Mouse (Mus musculus): Measurements from ENCODE around the gene Olfr618. TPM values are rescaled to one million over a fixed set of nuclear protein-coding genes. Genes with fewer than 3 reads are reported as not detected.
"Not testable (repeated sequence)": the region's sequence is repeated elsewhere in the genome, so short reads cannot be mapped to it uniquely, and the experiment has no call there.

The Olfr618 gene
- polyA plus RNA-seq (2016; fragmentation: Nextera tagmentation; extraction: Ambion mirVana), result not detected in 2 replicates

DNA sequence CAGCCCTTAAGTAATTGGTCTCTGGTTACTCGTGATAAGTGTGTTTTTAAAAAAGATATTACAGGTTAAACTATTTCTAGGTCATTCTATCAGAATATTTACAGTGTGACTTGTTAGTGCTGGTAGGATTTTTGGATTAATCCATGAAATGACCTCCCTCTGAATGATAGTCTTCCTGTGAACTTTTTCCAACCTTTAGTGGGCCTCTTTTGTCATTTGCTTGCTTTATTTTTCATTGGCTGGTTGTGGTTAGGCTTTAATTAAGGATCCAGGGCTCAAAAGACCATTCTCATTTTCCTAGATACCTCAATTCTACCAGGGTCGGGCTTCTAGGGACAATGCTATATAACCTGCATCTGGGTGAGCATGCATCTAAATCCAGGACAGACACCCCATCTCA lies at the start of gene Olfr618:
Olfr618 (plus strand) TSS at position 301 of the 400 bp plus-strand sequence.
- WGBS, result 68% methylated on average over 2 of the region's 2 CpGs
- no peak for DNase-seq (ENCODE audit: low spot score)
- no peaks in the 10 kb centered on the region for H3K27me3 ChIP-seq (replicated peaks; ENCODE audit: low read depth, poor library complexity, severe bottlenecking)
- no peaks in the 10 kb centered on the region for H3K9me3 ChIP-seq
- H3K4me1 ChIP-seq, result no peaks in the 10 kb centered on the region
- H3K27ac ChIP-seq (replicated peaks), result no peak within 1 kb of the TSS
- H3K4me3 ChIP-seq, result no peak within 1 kb of the TSS
- H3K36me3 ChIP-seq (replicated peaks), result no peaks in the 10 kb centered on the region

DNA sequence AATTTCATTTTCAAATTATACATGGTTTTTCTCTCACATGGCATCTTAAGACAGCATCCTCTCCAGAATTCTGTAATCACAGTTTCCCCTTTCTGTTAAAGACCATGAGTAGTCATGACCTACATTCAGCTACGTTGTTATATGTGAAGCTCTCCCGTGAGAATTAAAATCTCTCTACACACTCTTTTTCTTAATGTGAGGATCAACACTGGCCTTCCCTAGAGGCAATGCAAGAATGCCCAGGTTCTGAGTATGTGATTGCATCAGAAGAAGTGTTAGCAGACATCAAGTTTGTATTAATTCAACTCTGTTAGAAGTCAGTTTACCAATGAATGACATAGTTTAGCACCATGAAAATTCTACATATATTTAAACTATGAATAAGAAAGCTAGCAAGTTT lies 47.3 kb upstream of the Olfr618 start, which contains the start of gene Olfr612:
Olfr612 (minus strand) TSS at position 101 of the 400 bp plus-strand sequence.
- not testable (repeated sequence) for H3K27ac ChIP-seq (replicated peaks); H3K4me1 ChIP-seq; H3K4me3 ChIP-seq; H3K9me3 ChIP-seq; H3K36me3 ChIP-seq (replicated peaks); DNase-seq (ENCODE audit: low spot score); H3K27me3 ChIP-seq (replicated peaks; ENCODE audit: low read depth, poor library complexity, severe bottlenecking)
- WGBS, result 83% methylated on average over 2 of the region's 2 CpGs

DNA sequence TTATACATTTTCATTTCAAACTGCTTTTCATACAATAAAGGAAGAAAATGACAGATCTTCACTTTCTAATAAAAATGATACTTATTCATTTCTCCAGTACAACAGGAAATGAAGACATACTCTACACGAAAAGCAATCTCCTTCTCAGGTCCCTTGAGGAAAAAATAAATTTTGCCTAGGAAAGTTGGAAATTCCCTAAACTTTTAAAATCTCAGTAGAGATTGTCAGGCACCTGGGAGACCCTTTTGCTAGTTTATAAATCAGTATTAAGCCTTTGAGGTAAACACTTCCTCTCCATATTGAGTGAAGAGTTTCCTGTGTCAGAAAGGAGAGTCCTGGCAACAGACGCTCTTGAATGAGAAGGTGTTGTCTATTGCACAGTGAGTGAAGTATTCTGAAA lies 42.1 kb upstream of the Olfr618 start, which contains the start of gene Olfr613:
Olfr613 (plus strand) TSS at position 301 of the 400 bp plus-strand sequence.
- H3K4me3 ChIP-seq, result no peak within 1 kb of the TSS
- H3K27me3 ChIP-seq (replicated peaks; ENCODE audit: low read depth, poor library complexity, severe bottlenecking), result no peaks in the 10 kb centered on the region
- 78% methylated on average over 2 of the region's 2 CpGs for WGBS
- DNase-seq (ENCODE audit: low spot score), result no peak
- H3K27ac ChIP-seq (replicated peaks), result no peak within 1 kb of the TSS
- no peaks in the 10 kb centered on the region for H3K9me3 ChIP-seq
- H3K4me1 ChIP-seq, result no peaks in the 10 kb centered on the region
- H3K36me3 ChIP-seq (replicated peaks), result no peaks in the 10 kb centered on the region

DNA sequence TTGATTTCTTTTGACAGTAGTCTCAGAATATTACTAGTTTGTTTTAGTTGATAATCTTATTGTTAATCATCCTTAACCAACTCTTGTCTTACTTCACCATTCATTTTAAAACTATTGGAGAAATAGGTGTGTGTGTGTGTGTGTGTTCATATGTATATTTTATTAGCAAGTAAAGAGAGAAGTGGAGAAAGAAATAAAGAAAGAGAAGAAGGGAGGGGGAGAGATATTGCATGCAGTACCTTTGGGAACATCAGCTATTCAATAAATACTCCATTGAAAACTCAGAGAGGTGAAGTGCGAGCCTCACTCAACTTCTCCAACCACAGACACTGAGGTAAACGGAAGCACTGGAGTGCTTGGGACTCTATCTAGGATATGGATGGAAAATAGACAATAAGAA lies 34.1 kb upstream of the Olfr618 start, which contains the start of gene Olfr615:
Olfr615 (plus strand) TSS at position 301 of the 400 bp plus-strand sequence.
- WGBS, result 85% methylated on average over 2 of the region's 2 CpGs
- no peaks in the 10 kb centered on the region for H3K9me3 ChIP-seq
- no peak within 1 kb of the TSS for H3K4me3 ChIP-seq
- H3K36me3 ChIP-seq (replicated peaks), result no peaks in the 10 kb centered on the region
- H3K27me3 ChIP-seq (replicated peaks; ENCODE audit: low read depth, poor library complexity, severe bottlenecking), result no peaks in the 10 kb centered on the region
- H3K4me1 ChIP-seq, result no peaks in the 10 kb centered on the region
- DNase-seq (ENCODE audit: low spot score), result no peak
- no peak within 1 kb of the TSS for H3K27ac ChIP-seq (replicated peaks)

DNA sequence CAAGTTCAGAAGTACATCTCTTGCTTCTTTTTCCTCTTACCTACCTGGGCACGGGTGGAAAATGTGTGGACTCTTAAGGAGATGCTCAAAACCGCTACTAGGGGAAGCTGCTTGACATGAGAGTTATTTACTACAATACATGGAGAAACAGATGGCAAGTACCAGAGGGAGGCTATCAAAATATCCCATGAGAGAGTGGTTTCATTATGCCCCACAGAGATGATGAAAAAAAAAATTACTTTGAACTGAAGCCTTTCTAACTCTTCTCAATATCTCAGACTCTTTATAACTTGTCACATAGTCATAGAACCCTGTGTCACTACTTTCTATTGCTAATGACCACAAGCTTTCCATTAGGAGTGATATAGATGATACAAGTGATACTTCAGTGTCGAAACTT lies 20.9 kb upstream of the Olfr618 start, which contains the start of gene Olfr616:
Olfr616 (minus strand) TSS at position 101 of the 400 bp plus-strand sequence.
- Histone ChIP-seq H3K36me3 (replicated peaks) (no peaks in the 10 kb centered on the region), H3K27me3 (replicated peaks; ENCODE audit: low read depth, poor library complexity, severe bottlenecking) (no peaks in the 10 kb centered on the region), H3K9me3 (no peaks in the 10 kb centered on the region), H3K4me1 (no peaks in the 10 kb centered on the region), H3K27ac (replicated peaks) (no peak within 1 kb of the TSS), H3K4me3 (no peak within 1 kb of the TSS)
- DNase-seq (ENCODE audit: low spot score), result no peak
- 83% methylated on average over 3 of the region's 3 CpGs for WGBS

DNA sequence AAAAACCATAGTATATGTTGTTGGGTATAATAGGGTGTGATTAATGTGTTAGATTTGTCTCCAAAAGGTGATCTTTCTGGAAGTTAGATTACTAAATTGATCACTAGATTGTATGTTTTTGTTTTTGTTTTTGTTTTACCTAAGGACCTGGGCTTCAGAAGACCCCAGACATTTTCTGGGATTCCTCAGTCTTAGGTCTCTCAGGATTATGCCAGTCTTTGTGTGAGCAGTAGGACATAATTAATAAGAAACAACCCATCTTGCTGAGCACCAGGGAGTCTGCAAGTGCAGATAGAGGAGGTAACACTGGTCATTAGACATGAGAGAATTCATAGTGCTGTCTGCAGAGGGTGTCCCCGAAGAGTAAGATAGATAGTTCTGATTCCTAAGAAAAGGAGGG lies 17.1 kb upstream of the Olfr618 start, which contains the start of gene Olfr617:
Olfr617 (plus strand) TSS at position 301 of the 400 bp plus-strand sequence.
- no peaks in the 10 kb centered on the region for H3K4me1 ChIP-seq
- H3K36me3 ChIP-seq (replicated peaks), result no peaks in the 10 kb centered on the region
- no peaks in the 10 kb centered on the region for H3K9me3 ChIP-seq
- no peaks in the 10 kb centered on the region for H3K27me3 ChIP-seq (replicated peaks; ENCODE audit: low read depth, poor library complexity, severe bottlenecking)
- WGBS, result 85% methylated on average over 1 of the region's 1 CpGs
- no peak within 1 kb of the TSS for H3K27ac ChIP-seq (replicated peaks)
- no peak for DNase-seq (ENCODE audit: low spot score)
- H3K4me3 ChIP-seq, result no peak within 1 kb of the TSS

DNA sequence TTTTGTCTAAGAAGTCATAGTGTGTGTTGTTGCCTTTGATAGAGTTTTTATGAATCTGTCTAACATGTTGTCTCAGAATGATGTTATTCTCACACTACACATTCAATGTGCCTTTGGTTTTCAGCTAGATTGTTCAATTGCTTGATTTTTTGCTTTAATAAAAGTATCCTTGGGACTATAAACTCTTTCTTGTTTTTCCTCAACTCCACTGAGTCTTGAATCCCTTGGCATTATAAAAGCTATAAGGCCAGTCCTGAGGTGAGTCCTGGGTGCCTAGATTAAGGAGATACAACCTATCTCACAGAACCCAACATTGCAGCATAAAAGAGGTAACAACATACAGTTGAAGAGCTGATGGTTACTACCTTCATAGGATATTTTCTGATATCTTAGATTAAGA lies 10.4 kb downstream of the Olfr618 start, which contains the start of gene Olfr619:
Olfr619 (plus strand) TSS at position 301 of the 400 bp plus-strand sequence.
- no peak within 1 kb of the TSS for H3K4me3 ChIP-seq
- no peaks in the 10 kb centered on the region for H3K9me3 ChIP-seq
- no peak for DNase-seq (ENCODE audit: low spot score)
- H3K36me3 ChIP-seq (replicated peaks), result no peaks in the 10 kb centered on the region
- H3K27ac ChIP-seq (replicated peaks), result no peak within 1 kb of the TSS
- no peaks in the 10 kb centered on the region for H3K27me3 ChIP-seq (replicated peaks; ENCODE audit: low read depth, poor library complexity, severe bottlenecking)
- no peaks in the 10 kb centered on the region for H3K4me1 ChIP-seq

DNA sequence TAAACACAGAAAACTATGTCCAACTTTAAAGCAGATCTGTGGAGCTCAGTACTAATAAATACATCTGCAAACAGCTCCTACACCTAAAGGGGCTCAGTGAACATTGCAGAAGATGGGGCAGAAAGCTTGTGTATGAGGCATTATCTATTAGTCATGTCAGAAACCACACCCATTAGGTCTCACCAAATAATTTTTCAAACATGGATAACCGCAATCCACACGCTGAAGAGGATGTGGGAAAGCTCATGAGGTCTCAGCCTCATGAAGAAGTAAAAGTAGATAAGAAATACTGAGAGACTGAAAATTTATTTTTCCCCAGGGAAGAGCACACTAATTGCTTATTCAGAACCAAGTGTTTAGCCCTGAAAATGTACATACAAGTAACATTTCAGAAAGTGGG lies 17.5 kb downstream of the Olfr618 start:
- Histone ChIP-seq H3K27me3 (replicated peaks; ENCODE audit: low read depth, poor library complexity, severe bottlenecking) (no peaks in the 10 kb centered on the region), H3K27ac (replicated peaks) (no peak overlapping the region), H3K9me3 (no peaks in the 10 kb centered on the region), H3K4me3 (no peak overlapping the region), H3K4me1 (no peaks in the 10 kb centered on the region), H3K36me3 (replicated peaks) (no peaks in the 10 kb centered on the region)
- no peak for DNase-seq (ENCODE audit: low spot score)
- 85% methylated on average over 2 of the region's 2 CpGs for WGBS

DNA sequence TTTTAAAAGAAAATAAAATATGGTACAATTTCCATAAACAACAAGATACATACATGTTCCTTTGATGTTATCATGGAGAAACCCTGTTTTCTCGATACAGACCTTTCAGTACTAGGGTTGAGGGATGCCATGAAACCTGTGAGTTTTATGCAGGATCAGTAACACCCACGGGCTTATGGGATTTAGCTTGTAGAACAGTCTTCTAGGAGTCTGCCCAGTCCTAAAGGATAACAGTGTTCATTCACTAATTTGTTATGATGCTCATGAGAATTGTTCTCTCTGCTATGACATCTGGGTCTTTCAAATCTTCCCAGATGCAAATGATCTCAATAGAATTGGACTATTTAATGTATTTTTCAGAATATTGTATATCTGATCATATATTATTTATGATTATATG lies 22.5 kb downstream of the Olfr618 start, which contains the start of gene Olfr620:
Olfr620 (minus strand) TSS at position 101 of the 400 bp plus-strand sequence.
- Histone ChIP-seq H3K36me3 (replicated peaks) (no peaks in the 10 kb centered on the region), H3K9me3 (no peaks in the 10 kb centered on the region), H3K4me3 (no peak within 1 kb of the TSS), H3K27me3 (replicated peaks; ENCODE audit: low read depth, poor library complexity, severe bottlenecking) (no peaks in the 10 kb centered on the region), H3K4me1 (no peaks in the 10 kb centered on the region), H3K27ac (replicated peaks) (no peak within 1 kb of the TSS)
- WGBS, result 69% methylated on average over 2 of the region's 2 CpGs
- no peak for DNase-seq (ENCODE audit: low spot score)

DNA sequence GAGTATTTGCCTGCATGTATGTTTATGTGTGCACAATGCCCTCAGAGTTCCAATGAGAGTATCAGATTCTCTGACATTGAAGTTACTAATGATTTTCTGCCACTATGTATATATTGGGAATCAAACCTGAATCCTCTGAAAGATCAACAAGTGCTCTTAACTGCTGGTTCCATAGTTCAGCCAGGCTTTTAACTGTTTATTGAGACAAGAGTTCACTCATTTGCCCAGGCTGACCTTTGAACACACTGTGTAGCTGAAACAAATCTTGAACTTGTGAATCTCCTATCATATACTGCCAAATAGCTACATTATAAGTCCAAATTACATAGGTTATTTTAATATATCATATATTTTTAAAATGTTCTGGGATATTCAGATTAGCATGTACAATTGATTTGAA lies 46.9 kb downstream of the Olfr618 start:
- no peaks in the 10 kb centered on the region for H3K4me1 ChIP-seq
- H3K36me3 ChIP-seq (replicated peaks), result no peaks in the 10 kb centered on the region
- no peaks in the 10 kb centered on the region for H3K9me3 ChIP-seq
- H3K27me3 ChIP-seq (replicated peaks; ENCODE audit: low read depth, poor library complexity, severe bottlenecking), result no peaks in the 10 kb centered on the region
- no peak overlapping the region for H3K4me3 ChIP-seq
- no peak overlapping the region for H3K27ac ChIP-seq (replicated peaks)
- no peak for DNase-seq (ENCODE audit: low spot score)

DNA sequence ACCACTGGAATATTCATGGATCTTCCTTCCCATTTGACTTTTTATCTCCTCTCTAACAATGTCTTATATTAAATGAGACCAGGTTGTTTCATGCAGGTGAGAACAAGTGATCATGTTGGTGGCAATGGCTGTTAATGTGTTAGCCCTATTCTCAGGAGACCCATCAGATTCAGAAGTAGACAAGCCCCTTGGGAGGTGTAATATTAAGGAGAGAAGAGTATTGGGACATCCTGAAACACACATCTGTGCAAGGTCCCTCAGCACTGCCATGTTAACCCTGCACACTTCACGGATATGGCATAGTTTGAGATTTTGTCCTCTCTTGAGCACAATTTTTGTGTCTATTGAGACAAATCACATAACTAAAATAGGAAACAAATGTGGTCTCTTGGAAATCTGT lies 52.7 kb downstream of the Olfr618 start, which contains the start of gene Olfr622:
Olfr622 (minus strand) TSS at position 101 of the 400 bp plus-strand sequence.
- Histone ChIP-seq H3K27ac (replicated peaks) (no peak within 1 kb of the TSS), H3K4me1 (no peaks in the 10 kb centered on the region), H3K4me3 (no peak within 1 kb of the TSS), H3K9me3 (no peaks in the 10 kb centered on the region), H3K27me3 (replicated peaks; ENCODE audit: low read depth, poor library complexity, severe bottlenecking) (no peaks in the 10 kb centered on the region), H3K36me3 (replicated peaks) (no peaks in the 10 kb centered on the region)
- DNase-seq (ENCODE audit: low spot score), result no peak
- 76% methylated on average over 1 of the region's 1 CpGs for WGBS

DNA sequence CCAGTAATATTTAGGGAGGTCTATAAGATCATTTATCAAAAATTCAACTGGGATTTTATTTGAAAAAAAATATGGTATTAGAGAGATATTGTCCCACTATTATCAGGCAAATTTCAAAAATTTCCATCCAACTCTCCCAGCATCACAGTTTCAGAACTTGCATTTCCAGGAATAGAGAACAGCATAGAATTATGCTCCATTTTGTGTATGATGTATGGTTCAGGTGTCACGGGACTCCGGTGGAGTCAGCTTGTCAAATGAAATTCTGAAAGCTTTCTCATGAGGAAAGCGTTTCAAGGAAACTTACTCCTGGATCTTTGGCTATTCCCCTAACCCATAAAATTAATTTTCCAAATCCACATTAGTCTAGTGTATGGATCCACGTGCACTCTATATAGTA lies 54.2 kb downstream of the Olfr618 start:
- no peaks in the 10 kb centered on the region for H3K9me3 ChIP-seq
- no peaks in the 10 kb centered on the region for H3K36me3 ChIP-seq (replicated peaks)
- no peak for DNase-seq (ENCODE audit: low spot score)
- no peaks in the 10 kb centered on the region for H3K27me3 ChIP-seq (replicated peaks; ENCODE audit: low read depth, poor library complexity, severe bottlenecking)
- H3K4me3 ChIP-seq, result no peak overlapping the region
- no peak overlapping the region for H3K27ac ChIP-seq (replicated peaks)
- no peaks in the 10 kb centered on the region for H3K4me1 ChIP-seq
- WGBS, result 88% methylated on average over 4 of the region's 4 CpGs
